Mouse (Mus musculus) brain, embryonic 14.5 days (tissue): ENCODE measurements around the gene Atg14.

Source experiments
- CTCF ChIP-seq: fragments of 200-500 bp; IDR thresholded peaks from 2 replicates; pipeline ENCODE4 v1.5.1; 2012; ENCODE audit warnings: inconsistent platforms, mild to moderate bottlenecking, moderate library complexity, borderline replicate concordance; ENCODE audit not compliant: insufficient read depth, insufficient read length; ENCODE audit errors: extremely low read depth
- POLR2A ChIP-seq: fragments of 200-500 bp; IDR thresholded peaks from 2 replicates; pipeline ENCODE4 v1.6.1; 2012; ENCODE audit warnings: mild to moderate bottlenecking, inconsistent platforms, borderline replicate concordance; ENCODE audit not compliant: poor library complexity, insufficient read depth, insufficient read length, severe bottlenecking; ENCODE audit errors: extremely low read depth

DNA sequence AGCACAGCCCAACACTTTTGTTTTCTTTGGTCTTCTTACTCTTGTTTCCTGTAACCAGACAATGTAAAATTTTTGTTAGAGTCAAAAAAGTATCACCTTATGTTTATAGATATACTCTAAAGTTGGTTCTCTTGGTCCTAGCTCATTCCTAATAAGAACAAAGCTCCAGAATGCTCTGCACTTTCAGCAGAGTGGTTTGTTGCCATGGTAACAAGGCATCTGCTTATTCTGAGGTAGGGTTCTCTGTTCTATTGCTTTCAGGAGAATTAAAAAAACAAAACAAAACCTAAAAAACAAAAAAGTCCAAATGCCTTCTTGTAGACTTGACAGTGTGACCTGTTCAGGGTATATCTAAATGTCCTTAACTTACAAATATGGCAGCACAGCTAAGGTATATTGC is 62.4 kb downstream of the Atg14 start:
- TF ChIP-seq CTCF (no peak), POLR2A (no peak)
